Mouse (Mus musculus) lung, embryonic 15.5 days (tissue): Measurements from ENCODE around the gene Prkcd. TPM values are rescaled to one million over a fixed set of nuclear protein-coding genes. Genes with fewer than 3 reads are reported as not detected.
A peak's percentile ranks its signal among the peaks of the same experiment; 100 is the strongest.

Experiments used
- ATAC-seq: fragments of 200-750 bp; cut with Nextera tagmentation; 2 replicates; pipeline ENCODE4 v1.8.0; 2017; ENCODE audit warnings: moderate number of reproducible peaks, borderline replicate concordance; ENCODE audit not compliant: low FRiP score, low TSS enrichment; ENCODE audit errors: extremely low read depth
- H3K27ac ChIP-seq: fragments of 300-500 bp; sonication (generic); 2 replicates; pipeline ENCODE4 v1.5.1; 2015; ENCODE audit warnings: moderate library complexity, mild to moderate bottlenecking, inconsistent platforms
- H3K27me3 ChIP-seq: fragments of 300-500 bp; sonication (generic); 2 replicates; pipeline ENCODE4 v1.6.1; 2015; ENCODE audit warnings: inconsistent platforms
- H3K36me3 ChIP-seq: fragments of 300-500 bp; sonication (generic); 2 replicates; pipeline ENCODE4 v1.6.1; 2015; ENCODE audit warnings: inconsistent platforms
- H3K4me1 ChIP-seq: fragments of 300-500 bp; sonication (generic); 2 replicates; pipeline ENCODE4 v1.6.1; 2015; ENCODE audit warnings: inconsistent platforms
- H3K4me2 ChIP-seq: fragments of 300-500 bp; sonication (generic); 2 replicates; pipeline ENCODE4 v1.6.1; 2015; ENCODE audit warnings: inconsistent platforms, mild to moderate bottlenecking, moderate library complexity
- H3K4me3 ChIP-seq: fragments of 300-500 bp; sonication (generic); 2 replicates; pipeline ENCODE4 v1.5.1; 2015; ENCODE audit warnings: mild to moderate bottlenecking, inconsistent platforms
- H3K9ac ChIP-seq: fragments of 300-500 bp; sonication (generic); 2 replicates; pipeline ENCODE4 v1.6.1; 2015; ENCODE audit warnings: inconsistent platforms
- H3K9me3 ChIP-seq: fragments of 300-500 bp; sonication (generic); 2 replicates; pipeline ENCODE4 v1.6.1; 2016; ENCODE audit warnings: inconsistent platforms
- WGBS: fragments of 180-500 bp; shearing (Covaris S2); methylation state at CpG from one replicate; pipeline ENCODE4 v1.1.7; 2015; 5-methylcytosine and 5-hydroxymethylcytosine counted together
- polyA plus RNA-seq: library from polyadenylated mRNA; unstranded; fragments of >200 nt; fragmentation: Nextera tagmentation; extraction: Ambion mirVana; gene quantifications from 2 replicates; pipeline ENCODE4 v1.2.1, GENCODE M21; 2015

Gene Prkcd
- 57.9 and 61.7 TPM in 2 replicates for polyA plus RNA-seq

- WGBS = under 1% methylated on average over 53 of the region's 71 CpGs
Observed at GRCm38 (mm10) chr14:30625856-30626726, at the start of gene Prkcd. Gene Prkcd (minus strand): TSS chr14:30626210.

GRCm38 (mm10) chr14:30674947-30675346, 48.9 kb upstream of the Prkcd start:
- no peaks in the 10 kb centered on the region for H3K9me3 ChIP-seq
- 68% methylated on average over 6 of the region's 6 CpGs for WGBS
- H3K27ac ChIP-seq = no peak overlapping the region
- peaks cover 47% of the 10 kb centered on the region for H3K36me3 ChIP-seq
- no peak overlapping the region for H3K4me3 ChIP-seq
- no peaks in the 10 kb centered on the region for H3K27me3 ChIP-seq
- no peak overlapping the region for H3K4me2 ChIP-seq
- no peak for ATAC-seq
- H3K4me1 ChIP-seq = no peaks in the 10 kb centered on the region
- no peak overlapping the region for H3K9ac ChIP-seq

More at GRCm38 (mm10) chr14:30625856-30626726, at the start of gene Prkcd:
- peak within 1 kb of the TSS; percentile 83 for H3K27ac ChIP-seq
- H3K36me3 ChIP-seq = no peaks in the 10 kb centered on the region
- ATAC-seq = peak; percentile 80
- H3K4me3 ChIP-seq = peak within 1 kb of the TSS; percentile 57
- H3K27me3 ChIP-seq = no peaks in the 10 kb centered on the region
- peaks cover 52% of the 10 kb centered on the region for H3K4me1 ChIP-seq
- H3K9ac ChIP-seq = peak within 1 kb of the TSS; percentile 54
- H3K4me2 ChIP-seq = peak within 1 kb of the TSS; percentile 64
- no peaks in the 10 kb centered on the region for H3K9me3 ChIP-seq

GRCm38 (mm10) chr14:30671986-30672312, 45.9 kb upstream of the Prkcd start:
- Histone ChIP-seq H3K27ac (no peak overlapping the region), H3K9me3 (no peaks in the 10 kb centered on the region), H3K4me2 (no peak overlapping the region), H3K9ac (no peak overlapping the region), H3K27me3 (no peaks in the 10 kb centered on the region), H3K4me3 (no peak overlapping the region), H3K36me3 (peaks cover 41% of the 10 kb centered on the region), H3K4me1 (no peaks in the 10 kb centered on the region)
- peak; percentile 80; the same call in 1 of the 2 replicates for ATAC-seq
- 10% methylated on average over 3 of the region's 3 CpGs for WGBS

GRCm38 (mm10) chr14:30671095-30671985, 45.3 kb upstream of the Prkcd start:
- H3K9ac ChIP-seq = no peak overlapping the region
- H3K27ac ChIP-seq = no peak overlapping the region
- no peak for ATAC-seq
- H3K4me1 ChIP-seq = no peaks in the 10 kb centered on the region
- no peaks in the 10 kb centered on the region for H3K9me3 ChIP-seq
- 69% methylated on average over 15 of the region's 15 CpGs for WGBS
- H3K27me3 ChIP-seq = no peaks in the 10 kb centered on the region
- H3K4me2 ChIP-seq = no peak overlapping the region
- peaks cover 37% of the 10 kb centered on the region for H3K36me3 ChIP-seq
- no peak overlapping the region for H3K4me3 ChIP-seq

- H3K4me3 ChIP-seq = no peak overlapping the region
- H3K4me1 ChIP-seq = no peaks in the 10 kb centered on the region
- no peaks in the 10 kb centered on the region for H3K9me3 ChIP-seq
- ATAC-seq = no peak
- H3K36me3 ChIP-seq = peaks cover 32% of the 10 kb centered on the region
- no peak overlapping the region for H3K4me2 ChIP-seq
- H3K27me3 ChIP-seq = no peaks in the 10 kb centered on the region
- no peak overlapping the region for H3K27ac ChIP-seq
- no peak overlapping the region for H3K9ac ChIP-seq
- 90% methylated on average over 6 of the region's 6 CpGs for WGBS
Observed at GRCm38 (mm10) chr14:30670161-30670560, 44.2 kb upstream of the Prkcd start.

GRCm38 (mm10) chr14:30666604-30667003, 40.6 kb upstream of the Prkcd start:
- Histone ChIP-seq H3K4me2 (no peak overlapping the region), H3K36me3 (peaks cover 45% of the 10 kb centered on the region), H3K27me3 (no peaks in the 10 kb centered on the region), H3K9ac (no peak overlapping the region), H3K9me3 (no peaks in the 10 kb centered on the region), H3K27ac (no peak overlapping the region), H3K4me3 (no peak overlapping the region), H3K4me1 (no peaks in the 10 kb centered on the region)
- ATAC-seq = no peak
- WGBS = 79% methylated on average over 4 of the region's 4 CpGs

- no peak overlapping the region for H3K27ac ChIP-seq
- H3K9me3 ChIP-seq = no peaks in the 10 kb centered on the region
- 76% methylated on average over 3 of the region's 3 CpGs for WGBS
- no peak overlapping the region for H3K4me2 ChIP-seq
- no peaks in the 10 kb centered on the region for H3K4me1 ChIP-seq
- H3K36me3 ChIP-seq = peaks cover 51% of the 10 kb centered on the region
- H3K9ac ChIP-seq = no peak overlapping the region
- no peaks in the 10 kb centered on the region for H3K27me3 ChIP-seq
- no peak overlapping the region for H3K4me3 ChIP-seq
- no peak for ATAC-seq
Observed at GRCm38 (mm10) chr14:30666061-30666460, 40.1 kb upstream of the Prkcd start.

GRCm38 (mm10) chr14:30655531-30655930, 29.5 kb upstream of the Prkcd start:
- WGBS = 76% methylated on average over 1 of the region's 1 CpGs
- no peak overlapping the region for H3K4me2 ChIP-seq
- no peak for ATAC-seq

GRCm38 (mm10) chr14:30654691-30655228, 28.8 kb upstream of the Prkcd start:
- peaks cover 3% of the 10 kb centered on the region; the same call in 1 of the 2 replicates for H3K36me3 ChIP-seq
- H3K27ac ChIP-seq = peak overlapping the region; percentile 85
- peak overlapping the region; percentile 99 for H3K9ac ChIP-seq
- peak overlapping the region; percentile 73 for H3K4me2 ChIP-seq
- H3K9me3 ChIP-seq = no peaks in the 10 kb centered on the region
- peak overlapping the region; percentile 84 for H3K4me3 ChIP-seq
- H3K27me3 ChIP-seq = no peaks in the 10 kb centered on the region
- ATAC-seq = no peak
- H3K4me1 ChIP-seq = peaks cover 9% of the 10 kb centered on the region; the same call in 1 of the 2 replicates
- 39% methylated on average over 4 of the region's 4 CpGs for whole genome bisulfite sequencing

More at GRCm38 (mm10) chr14:30655531-30655930, 29.5 kb upstream of the Prkcd start:
- Histone ChIP-seq H3K9ac (no peak overlapping the region), H3K9me3 (no peaks in the 10 kb centered on the region), H3K27me3 (no peaks in the 10 kb centered on the region), H3K27ac (no peak overlapping the region), H3K4me1 (peaks cover 9% of the 10 kb centered on the region; the same call in 1 of the 2 replicates), H3K36me3 (peaks cover 7% of the 10 kb centered on the region), H3K4me3 (no peak overlapping the region)

- Histone ChIP-seq H3K27ac (peak within 1 kb of the TSS; percentile 85), H3K4me3 (peak within 1 kb of the TSS; percentile 84), H3K9ac (peak within 1 kb of the TSS; percentile 99), H3K36me3 (peaks cover under 1% of the 10 kb centered on the region; the same call in 1 of the 2 replicates), H3K4me1 (peaks cover 9% of the 10 kb centered on the region; the same call in 1 of the 2 replicates), H3K9me3 (no peaks in the 10 kb centered on the region), H3K4me2 (peak within 1 kb of the TSS; percentile 73), H3K27me3 (no peaks in the 10 kb centered on the region)
- 2% methylated on average over 38 of the region's 38 CpGs for WGBS
- peak; percentile 92 for ATAC-seq
Observed at GRCm38 (mm10) chr14:30653943-30654659, 28.1 kb upstream of the Prkcd start, which contains the start of gene Rft1. Gene Rft1 (plus strand): TSS chr14:30654360.

GRCm38 (mm10) chr14:30650969-30651368, 25.0 kb upstream of the Prkcd start:
- Histone ChIP-seq H3K27ac (no peak overlapping the region), H3K4me2 (no peak overlapping the region), H3K27me3 (no peaks in the 10 kb centered on the region), H3K4me1 (peaks cover 9% of the 10 kb centered on the region; the same call in 1 of the 2 replicates), H3K36me3 (no peaks in the 10 kb centered on the region), H3K9me3 (no peaks in the 10 kb centered on the region), H3K9ac (no peak overlapping the region), H3K4me3 (no peak overlapping the region)
- ATAC-seq = peak; percentile 76
- WGBS = 10% methylated on average over 4 of the region's 4 CpGs
